ENCODE assay signal across 25 mouse cellular contexts in genomic region chr4:35143472-35144102, GRCm38 (mm10). TPM values are rescaled to one million over a fixed set of nuclear protein-coding genes. Genes with fewer than 3 reads are reported as not detected.
A peak's percentile ranks its signal among the peaks of the same experiment; 100 is the strongest.
DNase-seq lines count a peak whose midpoint lies in the region; ATAC-seq lines count a peak whose summit lies in the region.
"Had no signal": no experiment of that assay in that cellular context is flagged by ENCODE, and none has a peak within 500 bp of the region (broad histone marks: within the 10 kb centered on the region; RNA-seq: fewer than 3 reads in every experiment).

No protein-coding gene starts in this region.

- H3K36me3 ChIP-seq in forebrain, embryonic 10.5 days (replicated peaks) = no peaks in the 10 kb centered on the region
- H3K36me3 ChIP-seq in forebrain, embryonic 15.5 days = no peaks in the 10 kb centered on the region
- no peaks in the 10 kb centered on the region for H3K36me3 ChIP-seq in heart, embryonic 16.5 days (ENCODE audit: control insufficient read depth, insufficient read depth)
- H3K36me3 ChIP-seq in embryonic facial prominence, embryonic 14.5 days (ENCODE audit: control insufficient read depth, insufficient read depth, low read length) = no peaks in the 10 kb centered on the region
- no peaks in the 10 kb centered on the region for H3K36me3 ChIP-seq in limb, embryonic 13.5 days
- H3K36me3 ChIP-seq: hindbrain, embryonic 15.5 days had no signal

- H3K4me2 ChIP-seq in forebrain, embryonic 15.5 days (replicated peaks) = no peak overlapping the region
- 0 out of 2 replicates have a peak overlapping the region, but pooled peaks have one; percentile 29 for H3K4me2 ChIP-seq in heart, embryonic 16.5 days (ENCODE audit: low read depth, low read length)
- H3K4me2 ChIP-seq in embryonic facial prominence, embryonic 14.5 days (ENCODE audit: low read depth, low read length) = peak overlapping the region; percentile 35
- peak overlapping the region; percentile 44 for H3K4me2 ChIP-seq in limb, embryonic 13.5 days (replicated peaks)
- H3K4me2 ChIP-seq: hindbrain, embryonic 15.5 days had no signal

- DNase-seq in forebrain, embryonic 10.5 days (ENCODE audit: extremely low spot score, low spot score) = no peak
- DNase-seq in heart, adult 8-10 months (ENCODE audit: low spot score) = no peak
- DNase-seq in embryonic facial prominence, embryonic 14.5 days (ENCODE audit: low spot score) = peak; percentile 44
- DNase-seq in urinary bladder, postnatal 14 days (ENCODE audit: low spot score) = no peak
- no peak for DNase-seq in right cerebral cortex, postnatal 36 days (ENCODE audit: low spot score in 2 of 2)
- DNase-seq: B cell, adult 2 months; cerebellum, adult 9-11 months; heart, adult 18-20 months; heart, postnatal 36 days; kidney, adult 8-10 months; kidney, postnatal 36 days; lung, postnatal 10 days; right cerebral cortex, adult 18-20 months; thymus, postnatal 25 days had no signal

- no peak overlapping the region for H3K9ac ChIP-seq in forebrain, embryonic 15.5 days (replicated peaks)
- no peak overlapping the region for H3K9ac ChIP-seq in heart, embryonic 16.5 days (ENCODE audit: low read length)
- no peak overlapping the region for H3K9ac ChIP-seq in embryonic facial prominence, embryonic 14.5 days (ENCODE audit: low read depth, low read length)
- H3K9ac ChIP-seq in limb, embryonic 13.5 days = no peak overlapping the region
- H3K9ac ChIP-seq: hindbrain, embryonic 15.5 days; liver, embryonic 14.5 days had no signal

- no peaks in the 10 kb centered on the region for H3K27me3 ChIP-seq in forebrain, embryonic 10.5 days (ENCODE audit: poor library complexity, severe bottlenecking)
- H3K27me3 ChIP-seq in forebrain, embryonic 15.5 days = no peaks in the 10 kb centered on the region
- H3K27me3 ChIP-seq in heart, embryonic 16.5 days (ENCODE audit: control insufficient read depth, insufficient read depth, low read length) = no peaks in the 10 kb centered on the region; the same call in 1 of the 2 replicates
- no peaks in the 10 kb centered on the region for H3K27me3 ChIP-seq in embryonic facial prominence, embryonic 14.5 days (replicated peaks; ENCODE audit: control insufficient read depth, insufficient read depth, low read length)
- no peaks in the 10 kb centered on the region for H3K27me3 ChIP-seq in limb, embryonic 13.5 days
- H3K27me3 ChIP-seq: hindbrain, embryonic 15.5 days had no signal

- H3K4me1 ChIP-seq in forebrain, embryonic 10.5 days = no peaks in the 10 kb centered on the region
- H3K4me1 ChIP-seq in forebrain, embryonic 15.5 days = no peaks in the 10 kb centered on the region
- no peaks in the 10 kb centered on the region for H3K4me1 ChIP-seq in heart, embryonic 16.5 days (ENCODE audit: control insufficient read depth, insufficient read depth, low read length)
- H3K4me1 ChIP-seq in embryonic facial prominence, embryonic 14.5 days (ENCODE audit: control insufficient read depth, insufficient read depth, low read length) = peaks cover 12% of the 10 kb centered on the region; the same call in 1 of the 2 replicates
- H3K4me1 ChIP-seq in limb, embryonic 13.5 days = peaks cover 18% of the 10 kb centered on the region
- H3K4me1 ChIP-seq: hindbrain, embryonic 15.5 days had no signal

- H3K9me3 ChIP-seq in forebrain, embryonic 10.5 days = no peaks in the 10 kb centered on the region
- H3K9me3 ChIP-seq in forebrain, embryonic 15.5 days = no peaks in the 10 kb centered on the region
- H3K9me3 ChIP-seq in heart, embryonic 16.5 days (replicated peaks; ENCODE audit: control insufficient read depth, low read length) = no peaks in the 10 kb centered on the region
- H3K9me3 ChIP-seq in embryonic facial prominence, embryonic 14.5 days (ENCODE audit: control insufficient read depth, low read length) = no peaks in the 10 kb centered on the region
- H3K9me3 ChIP-seq in limb, embryonic 13.5 days = no peaks in the 10 kb centered on the region
- H3K9me3 ChIP-seq: hindbrain, embryonic 15.5 days had no signal

- 85% methylated on average over 12 of the region's 12 CpGs for WGBS in forebrain, embryonic 10.5 days
- 86% methylated on average over 12 of the region's 12 CpGs for WGBS in forebrain, embryonic 15.5 days
- 58% methylated on average over 12 of the region's 12 CpGs for WGBS in heart, embryonic 16.5 days
- WGBS in embryonic facial prominence, embryonic 14.5 days = 35% methylated on average over 12 of the region's 12 CpGs
- 40% methylated on average over 12 of the region's 12 CpGs for WGBS in limb, embryonic 13.5 days

- ATAC-seq in forebrain, embryonic 15.5 days (replicated peaks) = no peak
- no peak for ATAC-seq in heart, embryonic 16.5 days (replicated peaks; ENCODE audit: extremely low read depth, insufficient read depth, low FRiP score)
- peak; percentile 22; the same call in 1 of the 2 replicates for ATAC-seq in embryonic facial prominence, embryonic 14.5 days (ENCODE audit: low read depth)
- ATAC-seq in limb, embryonic 13.5 days (ENCODE audit: low FRiP score, low read depth) = peak; percentile 64; the same call in 1 of the 2 replicates
- ATAC-seq: midbrain, embryonic 16.5 days had no signal

- H3K4me3 ChIP-seq in forebrain, embryonic 10.5 days = no peak overlapping the region
- no peak overlapping the region for H3K4me3 ChIP-seq in forebrain, embryonic 15.5 days
- H3K4me3 ChIP-seq in heart, embryonic 16.5 days (ENCODE audit: low read length) = no peak overlapping the region
- H3K4me3 ChIP-seq in embryonic facial prominence, embryonic 14.5 days (ENCODE audit: low read depth, low read length) = no peak overlapping the region
- H3K4me3 ChIP-seq in limb, embryonic 13.5 days = no peak overlapping the region
- H3K4me3 ChIP-seq: erythroblast, embryonic 14.5 days; hindbrain, embryonic 15.5 days had no signal

- 0 out of 2 replicates have a peak overlapping the region, but pooled peaks have one; percentile 20 for H3K27ac ChIP-seq in forebrain, embryonic 10.5 days
- no peak overlapping the region for H3K27ac ChIP-seq in forebrain, embryonic 15.5 days (replicated peaks)
- no peak overlapping the region for H3K27ac ChIP-seq in heart, embryonic 16.5 days (ENCODE audit: low read length)
- H3K27ac ChIP-seq in embryonic facial prominence, embryonic 14.5 days (replicated peaks; ENCODE audit: low read depth, low read length) = peak overlapping the region; percentile 55; the same call in 1 of the 2 replicates
- H3K27ac ChIP-seq in limb, embryonic 13.5 days = peak overlapping the region; percentile 74; the same call in 1 of the 2 replicates
- H3K27ac ChIP-seq: hindbrain, embryonic 15.5 days; liver, embryonic 14.5 days had no signal

RNA-seq across cellular contexts. Expression of gene Ifnk, which starts 8.3 kb away (rescaled TPM):
- polyA plus RNA-seq in forebrain, embryonic 10.5 days (2016; fragmentation: Nextera tagmentation; extraction: Ambion mirVana) = 0.39 and 0.67 TPM in 2 replicates
- 0.22 TPM in 1 of 2 replicates, not detected in the other for polyA plus RNA-seq in forebrain, embryonic 15.5 days (2015; fragmentation: Nextera tagmentation; extraction: Ambion mirVana)
- polyA plus RNA-seq in heart, embryonic 16.5 days (2015; fragmentation: Nextera tagmentation; extraction: Ambion mirVana) = 0.18 TPM in 1 of 2 replicates, not detected in the other
- total RNA-seq in heart, adult 8-10 months (2022) = not detected
- not detected in 2 replicates for polyA plus RNA-seq in embryonic facial prominence, embryonic 14.5 days (2014; fragmentation: Nextera tagmentation; extraction: Ambion mirVana)
- 0.31 and 0.33 TPM in 2 replicates for polyA plus RNA-seq in limb, embryonic 13.5 days (2015; fragmentation: Nextera tagmentation; extraction: Ambion mirVana)
- total RNA-seq: heart, adult 18-20 months; heart, postnatal 36 days; layer of hippocampus, postnatal 10 days; left cerebral cortex, postnatal 14 days; megakaryocyte-erythroid progenitor cell, adult 5-6 weeks had no signal
- polyA plus RNA-seq: erythroblast, embryonic 14.5 days; liver, embryonic 14.5 days; midbrain, embryonic 16.5 days; spleen, adult 2 months had no signal

RNA-seq across cellular contexts. Expression of gene Mob3b, which starts 13.7 kb away (rescaled TPM):
- polyA plus RNA-seq in forebrain, embryonic 10.5 days (2016; fragmentation: Nextera tagmentation; extraction: Ambion mirVana) = 20.3 and 24.1 TPM in 2 replicates
- polyA plus RNA-seq in forebrain, embryonic 15.5 days (2015; fragmentation: Nextera tagmentation; extraction: Ambion mirVana) = 5.6 and 7.2 TPM in 2 replicates
- 3.9 and 4.7 TPM in 2 replicates for polyA plus RNA-seq in heart, embryonic 16.5 days (2015; fragmentation: Nextera tagmentation; extraction: Ambion mirVana)
- 1 to 10 TPM; 1.5 to 2.5 (median 1.9) TPM for total RNA-seq in heart, adult 8-10 months (2022)
- polyA plus RNA-seq in embryonic facial prominence, embryonic 14.5 days (2014; fragmentation: Nextera tagmentation; extraction: Ambion mirVana) = 6.3 and 7.2 TPM in 2 replicates
- 13.3 and 13.5 TPM in 2 replicates for polyA plus RNA-seq in limb, embryonic 13.5 days (2015; fragmentation: Nextera tagmentation; extraction: Ambion mirVana)
- polyA plus RNA-seq: erythroblast, embryonic 14.5 days had no signal

Comparison
In these comparisons a context has a peak if more than half of its experiments do, and no peak if none do; other contexts are left out.
1. H3K27ac ChIP-seq: peak in forebrain, embryonic 10.5 days (single experiment), embryonic facial prominence, embryonic 14.5 days (single experiment) and limb, embryonic 13.5 days (single experiment); none in forebrain, embryonic 15.5 days (single experiment) and heart, embryonic 16.5 days (single experiment).
2. ATAC-seq: peak in embryonic facial prominence, embryonic 14.5 days (single experiment) and limb, embryonic 13.5 days (single experiment); none in forebrain, embryonic 15.5 days (single experiment) and heart, embryonic 16.5 days (single experiment).